Mouse (Mus musculus) liver, adult (tissue): ENCODE measurements around the gene Tnfrsf12a.

Experiments used
- GATA4 ChIP-seq: IDR thresholded peaks from 2 replicates; pipeline ENCODE4 v1.6.1; 2014; ENCODE audit warnings: mild to moderate bottlenecking, low read length; ENCODE audit not compliant: insufficient replicate concordance

The Tnfrsf12a gene

DNA sequence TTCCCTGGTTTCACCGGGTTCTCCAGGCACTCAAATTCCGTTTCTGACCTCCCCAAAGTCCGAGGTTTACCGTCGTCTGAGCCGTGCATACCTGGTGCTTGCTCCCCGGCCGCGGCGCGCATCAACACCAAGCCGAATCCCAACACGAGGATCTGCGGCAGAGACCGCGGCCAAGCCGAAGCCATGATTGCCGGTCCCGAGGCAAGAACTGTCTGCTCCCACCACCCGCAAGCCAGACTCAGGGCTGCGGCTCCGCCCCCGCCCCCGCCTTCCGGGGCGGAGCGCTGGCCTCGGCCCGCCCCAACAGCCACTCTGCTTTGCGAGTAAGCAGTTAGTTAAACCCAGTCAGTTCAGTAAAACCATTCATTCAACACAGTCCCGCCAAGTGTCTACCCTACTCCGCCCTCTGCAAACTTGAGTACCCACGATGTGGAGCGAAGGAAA is at the start of gene Tnfrsf12a:
Gene Tnfrsf12a, minus strand, starts transcription at position 233 of the 444 bp plus-strand sequence.
- TF ChIP-seq GATA4: no peak

DNA sequence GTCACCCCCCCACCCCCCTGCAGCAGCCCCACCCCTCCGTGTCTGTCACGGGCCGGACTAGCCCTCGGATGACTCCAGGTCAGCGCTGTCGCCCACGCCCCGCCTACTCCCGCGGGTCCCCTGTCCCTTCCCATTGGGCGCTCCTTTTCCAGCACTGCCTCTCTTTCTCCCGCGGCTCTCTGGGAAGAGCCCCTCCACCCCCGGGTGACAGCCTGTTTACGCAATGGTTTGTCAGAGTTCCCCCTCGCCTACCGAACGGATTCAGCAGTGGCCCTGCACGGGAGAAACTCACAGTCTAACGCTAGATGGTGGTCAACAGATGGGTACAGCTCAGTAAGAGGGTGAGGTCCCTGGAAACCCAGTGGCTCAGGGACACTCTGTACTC is 49.5 kb upstream of the Tnfrsf12a start:
- no peak for TF ChIP-seq GATA4

DNA sequence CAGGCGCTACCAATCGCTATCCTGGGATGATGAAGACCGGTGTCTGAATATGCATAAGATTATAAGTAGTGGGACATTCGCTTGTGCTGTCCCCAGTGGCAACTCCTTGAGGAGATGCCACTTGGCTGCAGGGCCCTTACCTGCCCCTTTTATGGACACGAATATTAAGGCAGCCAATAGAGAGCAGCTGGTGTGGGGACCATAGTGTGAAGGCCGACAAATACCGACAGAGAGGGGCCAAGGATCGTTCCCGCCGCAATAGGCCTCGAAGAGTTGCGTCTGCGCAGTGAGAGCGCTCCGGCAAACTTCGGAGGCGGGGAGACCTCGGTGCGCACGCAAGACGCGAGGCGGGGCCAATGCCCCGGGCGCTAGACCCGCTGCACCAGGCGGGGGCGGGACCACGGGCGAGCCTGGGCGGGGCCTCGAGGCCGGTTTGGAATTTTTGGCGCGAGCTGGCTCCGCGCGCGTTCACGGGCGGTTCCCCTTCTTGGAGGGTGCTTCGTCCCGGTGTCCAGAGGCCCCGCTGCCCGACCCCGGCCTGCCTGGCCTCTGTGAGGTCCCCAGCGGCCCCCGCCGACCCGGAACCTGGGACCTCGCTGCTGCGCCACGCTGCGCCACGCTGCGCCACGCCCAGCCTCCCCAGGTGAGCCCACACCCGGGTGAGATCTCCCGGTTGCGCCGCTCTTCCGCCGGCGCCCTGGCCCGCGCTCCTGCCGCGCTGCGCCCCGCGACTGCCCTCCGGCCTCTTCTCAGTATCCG is 48.9 kb upstream of the Tnfrsf12a start, which contains the start of gene Pkmyt1:
Gene Pkmyt1, plus strand, starts transcription at position 338 of the 759 bp plus-strand sequence.
- no peak for TF ChIP-seq GATA4

DNA sequence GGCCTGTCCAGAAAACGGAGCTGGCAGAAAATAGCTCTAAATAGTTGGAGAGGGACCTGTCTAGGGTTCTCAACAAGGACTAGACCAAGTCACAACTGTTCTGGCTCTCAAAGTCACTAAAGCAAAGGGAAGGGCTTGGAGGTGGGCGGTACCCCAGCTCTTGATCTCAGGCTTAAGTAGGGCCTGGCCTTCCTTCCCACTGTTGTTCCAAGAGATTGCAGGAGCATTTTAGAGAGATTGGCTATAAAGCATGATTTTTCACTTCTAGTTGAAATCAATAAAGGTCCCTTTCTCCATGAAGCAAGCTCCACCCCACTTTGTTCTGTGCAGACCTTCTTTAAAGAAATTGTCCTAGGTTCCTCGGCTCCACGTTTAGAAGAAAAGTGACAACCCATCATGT is 48.2 kb upstream of the Tnfrsf12a start:
- no peak for TF ChIP-seq GATA4

DNA sequence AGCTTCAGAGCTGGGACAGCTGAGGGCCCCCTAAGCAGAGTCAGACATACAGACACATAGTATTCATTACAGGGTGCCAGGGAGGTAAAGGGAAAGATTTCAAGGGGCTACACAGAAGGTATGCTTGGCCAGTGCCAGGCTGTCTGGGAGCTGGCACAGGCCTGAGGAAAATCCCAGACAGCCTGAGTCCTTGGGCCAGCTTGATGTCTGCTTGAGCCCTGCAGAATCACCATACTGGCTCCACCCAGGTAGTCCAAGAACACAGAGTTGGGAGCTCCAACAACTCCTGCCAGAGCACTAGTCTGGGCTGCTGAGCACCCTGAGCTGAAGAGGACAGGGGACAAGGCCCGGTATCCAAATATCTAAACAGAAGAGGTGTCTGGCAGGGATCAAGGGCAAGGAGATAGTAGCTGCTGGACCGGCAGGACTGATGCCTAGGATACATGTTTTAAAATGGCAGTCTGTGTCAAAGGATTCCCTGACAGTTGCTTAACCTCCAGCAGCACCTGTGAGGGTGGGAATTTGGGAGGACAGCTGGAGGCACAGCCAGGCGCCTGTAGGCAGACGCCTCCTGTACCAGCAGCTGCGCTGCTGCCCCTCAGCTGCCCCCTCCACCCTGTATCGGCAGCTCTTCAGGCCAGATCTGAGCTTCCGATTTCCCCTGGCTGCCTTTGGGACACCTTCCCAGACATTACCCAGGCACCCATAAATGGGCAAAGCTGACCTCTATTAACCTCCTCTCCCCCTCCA is 45.3 kb upstream of the Tnfrsf12a start, which contains the start of gene 1520401A03Rik:
Gene 1520401A03Rik, minus strand, starts transcription at position 408 of the 750 bp plus-strand sequence.
- TF ChIP-seq GATA4: no peak

GRCm38 (mm10) chr17:23721886-23722285 is 44.6 kb upstream of the Tnfrsf12a start:
- TF ChIP-seq GATA4: no peak

DNA sequence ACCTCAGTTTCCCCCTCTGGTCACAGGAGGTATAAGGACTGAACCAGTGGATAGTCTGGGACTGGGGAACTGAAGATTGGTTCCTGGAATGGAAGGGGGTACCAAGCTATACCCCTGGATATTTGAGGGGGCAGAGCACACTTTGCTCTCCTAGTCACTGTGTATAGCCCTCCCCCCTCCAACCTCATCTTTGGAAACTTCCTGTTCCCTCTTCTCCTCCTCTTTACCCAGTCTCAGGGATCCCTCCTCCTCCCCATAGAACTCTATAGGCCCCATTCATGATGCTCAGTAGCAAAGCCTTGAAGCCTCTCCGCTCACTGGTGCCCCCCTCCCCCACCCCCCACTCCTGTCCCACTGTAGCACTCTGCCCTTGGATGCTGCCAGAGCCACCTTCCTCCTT is 42.2 kb upstream of the Tnfrsf12a start:
- TF ChIP-seq GATA4: no peak

- TF ChIP-seq GATA4: no peak
Observed at GRCm38 (mm10) chr17:23717003-23717402, 39.7 kb upstream of the Tnfrsf12a start.

DNA sequence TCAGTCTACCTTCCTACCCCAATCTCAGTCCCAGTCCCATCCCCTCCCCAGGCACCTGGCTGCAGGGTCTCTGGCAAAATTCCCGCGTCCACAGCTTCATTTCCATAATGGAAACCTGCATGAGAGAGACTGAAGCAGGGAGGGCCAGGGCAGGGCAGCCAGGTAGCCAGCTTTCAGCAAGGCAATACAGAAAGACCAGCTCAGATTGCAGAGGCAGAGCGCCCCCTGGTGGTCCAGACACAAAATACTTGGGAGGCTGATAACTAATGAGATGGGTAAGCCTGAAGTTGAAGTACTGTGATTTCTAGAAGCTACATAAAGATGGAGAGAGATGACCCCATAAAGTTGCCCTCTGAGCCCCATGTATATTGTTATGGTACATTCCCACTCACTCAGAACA is 28.9 kb upstream of the Tnfrsf12a start:
- TF ChIP-seq GATA4: no peak; the same call in 1 of the 2 replicates

- TF ChIP-seq GATA4: no peak
Observed at GRCm38 (mm10) chr17:23705525-23706104, 28.3 kb upstream of the Tnfrsf12a start.

DNA sequence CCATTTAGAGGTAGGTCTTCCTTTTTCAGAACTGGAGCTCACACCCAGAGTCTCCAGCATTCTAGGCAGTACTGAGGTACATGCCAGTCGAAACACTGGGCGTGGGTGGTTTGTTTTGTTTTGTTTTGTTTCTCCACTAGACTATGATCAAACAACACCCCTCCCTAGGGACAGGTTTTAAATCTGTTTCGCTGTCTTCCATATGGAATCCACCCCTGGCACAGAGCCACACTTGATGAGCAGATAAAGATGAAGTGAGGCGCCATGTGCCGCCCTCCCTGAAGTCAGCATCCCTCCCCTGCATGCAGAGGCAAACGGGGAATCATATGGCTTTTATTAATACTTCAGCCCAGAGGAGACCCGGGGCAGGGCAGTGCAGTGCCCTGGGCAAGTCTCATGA is 27.5 kb upstream of the Tnfrsf12a start:
- TF ChIP-seq GATA4: no peak

- TF ChIP-seq GATA4: no peak
Observed at GRCm38 (mm10) chr17:23703301-23703700, 26.0 kb upstream of the Tnfrsf12a start.

GRCm38 (mm10) chr17:23700079-23700478 is 22.8 kb upstream of the Tnfrsf12a start:
- no peak for TF ChIP-seq GATA4

DNA sequence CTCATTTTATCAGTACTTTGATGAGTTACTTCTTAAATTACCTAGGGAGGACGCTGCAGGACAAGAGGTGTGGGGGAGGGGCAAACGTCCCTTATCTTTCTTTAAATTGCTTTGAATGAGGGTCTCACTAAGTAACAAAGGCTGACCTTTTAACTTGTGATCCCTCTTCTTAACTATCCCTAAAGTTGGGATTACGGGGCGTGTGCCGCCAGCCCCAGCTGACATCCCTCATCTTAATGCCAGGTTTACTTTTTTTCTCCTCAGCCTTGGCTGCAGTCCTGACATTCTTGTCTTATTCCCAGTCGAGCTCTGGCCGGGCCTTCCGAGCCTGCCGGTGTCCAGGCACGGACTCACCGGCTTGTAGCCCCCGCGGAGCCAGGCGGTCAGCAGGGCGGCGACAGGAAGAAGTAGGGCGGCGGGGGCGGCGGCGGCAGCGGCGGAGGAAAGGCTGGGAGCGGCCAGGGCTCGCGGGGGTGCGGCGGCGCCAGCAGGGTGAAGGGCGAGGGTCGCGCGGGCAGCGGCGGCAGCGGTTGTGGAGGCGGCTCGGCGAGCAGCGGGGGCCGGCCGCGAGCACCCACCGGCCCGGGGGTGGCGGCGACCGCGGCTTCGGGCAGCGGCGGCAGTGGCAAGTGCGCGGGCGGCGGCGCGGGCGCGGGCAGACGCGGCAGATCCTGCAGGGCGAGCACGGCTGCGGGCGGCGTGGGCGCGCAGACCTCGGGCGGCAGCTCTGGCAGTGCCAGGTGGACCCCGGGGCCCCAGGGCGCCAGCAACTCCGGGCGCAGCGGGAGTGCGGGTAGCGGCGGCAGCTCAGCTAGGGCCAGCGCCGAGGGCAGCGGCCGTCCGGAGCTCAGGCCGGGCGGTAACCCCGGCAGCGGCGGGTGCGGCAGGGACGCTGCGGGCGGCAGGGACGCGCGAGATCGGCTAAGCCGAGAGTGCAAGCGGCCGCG is 22.1 kb upstream of the Tnfrsf12a start:
- no peak for TF ChIP-seq GATA4

DNA sequence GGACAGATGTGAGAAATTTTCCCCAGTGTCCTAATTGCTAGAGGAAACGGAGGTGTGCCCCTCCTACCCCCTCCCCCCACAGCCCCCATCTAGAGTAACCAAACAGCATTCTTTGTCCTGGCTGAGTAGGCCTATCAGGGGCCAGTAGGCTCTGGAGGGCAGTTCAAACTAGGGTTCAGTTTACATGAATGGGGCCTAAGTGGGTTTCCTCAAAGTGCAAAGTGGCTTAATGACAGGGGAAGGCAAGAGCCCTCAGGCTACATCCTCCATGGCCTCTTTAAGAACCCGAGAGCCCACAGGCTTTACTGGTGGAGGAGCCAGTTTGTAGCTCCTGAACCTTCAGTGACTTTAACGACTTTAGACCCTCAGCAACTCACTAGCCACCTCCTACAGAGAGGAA is 18.5 kb upstream of the Tnfrsf12a start:
- TF ChIP-seq GATA4: no peak
